Mouse (Mus musculus) midbrain, embryonic 15.5 days (tissue): ENCODE measurements at regions not wholly inside any gene's neighbourhood (a gene's known extent, or its start where the extent isn't known, plus 50 kb on each side); places are given as distances from the start of the nearest gene placed in this dataset.

Experiments used
- ATAC-seq: fragments of 200-750 bp; cut with Nextera tagmentation; replicated peaks from 2 replicates; pipeline ENCODE4 v1.8.0; 2017; ENCODE audit warnings: moderate TSS enrichment
- H3K27ac ChIP-seq: fragments of 300-500 bp; sonication (generic); 2 replicates; pipeline ENCODE4 v1.5.1; 2015; ENCODE audit warnings: mild to moderate bottlenecking, inconsistent platforms
- H3K27me3 ChIP-seq: fragments of 300-500 bp; sonication (generic); replicated peaks from 2 replicates; pipeline ENCODE4 v1.6.1; 2015; ENCODE audit warnings: inconsistent platforms
- H3K36me3 ChIP-seq: fragments of 300-500 bp; sonication (generic); replicated peaks from 2 replicates; pipeline ENCODE4 v1.6.1; 2015; ENCODE audit warnings: inconsistent platforms
- H3K4me1 ChIP-seq: fragments of 300-500 bp; sonication (generic); 2 replicates; pipeline ENCODE4 v1.6.1; 2015; ENCODE audit warnings: inconsistent platforms
- H3K4me2 ChIP-seq: fragments of 300-500 bp; sonication (generic); 2 replicates; pipeline ENCODE4 v1.6.1; 2015; ENCODE audit warnings: inconsistent platforms, mild to moderate bottlenecking, moderate library complexity
- H3K4me3 ChIP-seq: fragments of 300-500 bp; sonication (generic); 2 replicates; pipeline ENCODE4 v1.5.1; 2015; ENCODE audit warnings: mild to moderate bottlenecking, inconsistent platforms
- H3K9ac ChIP-seq: fragments of 300-500 bp; sonication (generic); 2 replicates; pipeline ENCODE4 v1.6.1; 2015; ENCODE audit warnings: mild to moderate bottlenecking, inconsistent platforms
- H3K9me3 ChIP-seq: fragments of 300-500 bp; sonication (generic); 2 replicates; pipeline ENCODE4 v1.6.1; 2016; ENCODE audit warnings: inconsistent platforms
- WGBS: fragments of 180-500 bp; shearing (Covaris S2); methylation state at CpG from one replicate; pipeline ENCODE4 v1.1.7; 2015; ENCODE audit warnings: mixed read lengths; 5-methylcytosine and 5-hydroxymethylcytosine counted together

DNA sequence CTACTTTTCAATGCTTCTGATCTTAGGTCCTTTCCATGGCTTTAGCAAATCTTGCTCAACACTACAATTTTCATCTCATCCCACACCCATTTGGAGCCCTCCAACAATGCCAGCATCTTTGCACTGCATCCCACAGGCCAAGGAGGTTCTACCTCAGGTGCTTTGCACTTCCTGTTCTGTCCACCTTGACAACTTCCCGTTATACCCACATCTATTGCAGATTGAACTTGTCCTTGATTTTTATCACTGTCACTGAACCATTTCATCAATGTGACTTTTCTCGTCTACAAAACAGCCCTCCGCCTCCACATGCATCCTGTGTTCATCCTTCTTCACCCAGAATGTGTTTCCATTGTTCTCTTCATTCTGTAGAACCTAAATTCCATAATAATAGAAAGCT lies 150.0 kb upstream of the Btg1 start:
- no peaks in the 10 kb centered on the region for H3K9me3 ChIP-seq
- no peaks in the 10 kb centered on the region for H3K4me1 ChIP-seq
- H3K4me2 ChIP-seq, result no peak overlapping the region
- H3K36me3 ChIP-seq, result no peaks in the 10 kb centered on the region
- no peak for ATAC-seq
- H3K27me3 ChIP-seq, result no peaks in the 10 kb centered on the region
- H3K9ac ChIP-seq, result no peak overlapping the region
- no peak overlapping the region for H3K27ac ChIP-seq
- WGBS, result 91% methylated on average over 3 of the region's 3 CpGs
- no peak overlapping the region for H3K4me3 ChIP-seq

- Histone ChIP-seq H3K27ac (no peak overlapping the region), H3K36me3 (no peaks in the 10 kb centered on the region), H3K4me1 (no peaks in the 10 kb centered on the region), H3K4me3 (no peak overlapping the region), H3K4me2 (no peak overlapping the region), H3K9me3 (no peaks in the 10 kb centered on the region), H3K27me3 (no peaks in the 10 kb centered on the region), H3K9ac (no peak overlapping the region)
- no peak for ATAC-seq
- WGBS, result 84% methylated on average over 4 of the region's 4 CpGs
These were observed 149.1 kb upstream of the Btg1 start for GRCm38 (mm10) chr10:96467661-96468060.

DNA sequence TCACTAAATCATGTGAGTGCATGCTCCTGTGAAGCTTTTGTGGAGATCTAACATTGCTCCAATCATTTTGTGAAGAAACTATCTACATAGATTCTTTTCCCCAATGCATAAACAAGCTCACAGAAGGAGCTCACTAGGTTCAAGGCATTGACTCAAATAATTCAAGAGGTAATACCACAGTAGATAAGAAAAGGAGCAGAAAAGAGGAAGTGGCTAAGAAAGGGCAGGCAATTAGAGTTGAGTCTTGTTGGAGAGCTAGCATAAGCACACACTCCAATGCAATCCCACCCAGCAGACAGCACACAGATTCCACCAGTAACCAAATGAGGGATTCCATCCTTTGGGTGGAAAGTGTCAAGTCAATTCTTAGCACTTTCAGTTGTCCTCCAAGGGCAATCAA lies 145.3 kb upstream of the Btg1 start:
- Histone ChIP-seq H3K9me3 (no peaks in the 10 kb centered on the region), H3K4me2 (no peak overlapping the region), H3K27ac (no peak overlapping the region), H3K36me3 (no peaks in the 10 kb centered on the region), H3K4me1 (no peaks in the 10 kb centered on the region), H3K27me3 (no peaks in the 10 kb centered on the region), H3K9ac (no peak overlapping the region), H3K4me3 (no peak overlapping the region)
- ATAC-seq, result no peak

- H3K27me3 ChIP-seq, result no peaks in the 10 kb centered on the region
- no peaks in the 10 kb centered on the region for H3K36me3 ChIP-seq
- no peak overlapping the region for H3K4me2 ChIP-seq
- no peak overlapping the region for H3K4me3 ChIP-seq
- no peak for ATAC-seq
- no peak overlapping the region for H3K9ac ChIP-seq
- H3K9me3 ChIP-seq, result no peaks in the 10 kb centered on the region
- WGBS, result 67% methylated on average over 12 of the region's 12 CpGs
- H3K4me1 ChIP-seq, result peaks cover 4% of the 10 kb centered on the region; the same call in 1 of the 2 replicates
- H3K27ac ChIP-seq, result no peak overlapping the region
These were observed 137.5 kb upstream of the Btg1 start for GRCm38 (mm10) chr10:96479350-96479749.

GRCm38 (mm10) chr10:96479786-96480185 lies 137.0 kb upstream of the Btg1 start:
- H3K27ac ChIP-seq, result peak overlapping the region; percentile 16; the same call in 1 of the 2 replicates
- no peak overlapping the region for H3K9ac ChIP-seq
- no peak overlapping the region for H3K4me3 ChIP-seq
- 65% methylated on average over 8 of the region's 8 CpGs for WGBS
- H3K9me3 ChIP-seq, result no peaks in the 10 kb centered on the region; the same call in 1 of the 2 replicates
- H3K27me3 ChIP-seq, result no peaks in the 10 kb centered on the region
- ATAC-seq, result no peak
- H3K4me2 ChIP-seq, result no peak overlapping the region
- peaks cover 4% of the 10 kb centered on the region; the same call in 1 of the 2 replicates for H3K4me1 ChIP-seq
- no peaks in the 10 kb centered on the region for H3K36me3 ChIP-seq

- peak; percentile 87 for ATAC-seq
- H3K4me2 ChIP-seq, result no peak overlapping the region
- H3K4me3 ChIP-seq, result no peak overlapping the region
- no peaks in the 10 kb centered on the region for H3K27me3 ChIP-seq
- peaks cover 4% of the 10 kb centered on the region; the same call in 1 of the 2 replicates for H3K4me1 ChIP-seq
- 32% methylated on average over 14 of the region's 14 CpGs for WGBS
- H3K36me3 ChIP-seq, result no peaks in the 10 kb centered on the region
- H3K9me3 ChIP-seq, result no peaks in the 10 kb centered on the region; the same call in 1 of the 2 replicates
- H3K9ac ChIP-seq, result no peak overlapping the region
- H3K27ac ChIP-seq, result peak overlapping the region; percentile 16; the same call in 1 of the 2 replicates
These were observed 136.1 kb upstream of the Btg1 start for GRCm38 (mm10) chr10:96480453-96481324.

DNA sequence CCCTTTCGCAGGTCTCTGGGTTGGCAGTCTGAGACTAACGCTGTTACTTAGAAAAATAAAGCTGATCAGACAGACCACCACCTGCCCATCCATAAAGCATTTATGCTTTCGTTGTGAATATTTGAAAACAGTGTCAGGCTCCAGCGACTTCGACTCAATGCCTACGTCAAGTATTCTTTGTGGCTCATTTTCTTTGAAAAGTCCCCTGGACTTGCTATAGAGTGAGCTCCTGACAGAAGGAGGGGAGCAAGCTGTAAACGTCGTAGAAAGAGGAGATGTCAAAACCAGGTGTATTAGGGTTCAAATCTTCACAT lies 135.5 kb upstream of the Btg1 start:
- no peak for ATAC-seq
- no peak overlapping the region for H3K4me2 ChIP-seq
- H3K27ac ChIP-seq, result no peak overlapping the region
- no peak overlapping the region for H3K9ac ChIP-seq
- peaks cover 4% of the 10 kb centered on the region; the same call in 1 of the 2 replicates for H3K4me1 ChIP-seq
- no peaks in the 10 kb centered on the region; the same call in 1 of the 2 replicates for H3K9me3 ChIP-seq
- no peaks in the 10 kb centered on the region for H3K27me3 ChIP-seq
- no peaks in the 10 kb centered on the region for H3K36me3 ChIP-seq
- H3K4me3 ChIP-seq, result no peak overlapping the region
- WGBS, result 55% methylated on average over 8 of the region's 8 CpGs

DNA sequence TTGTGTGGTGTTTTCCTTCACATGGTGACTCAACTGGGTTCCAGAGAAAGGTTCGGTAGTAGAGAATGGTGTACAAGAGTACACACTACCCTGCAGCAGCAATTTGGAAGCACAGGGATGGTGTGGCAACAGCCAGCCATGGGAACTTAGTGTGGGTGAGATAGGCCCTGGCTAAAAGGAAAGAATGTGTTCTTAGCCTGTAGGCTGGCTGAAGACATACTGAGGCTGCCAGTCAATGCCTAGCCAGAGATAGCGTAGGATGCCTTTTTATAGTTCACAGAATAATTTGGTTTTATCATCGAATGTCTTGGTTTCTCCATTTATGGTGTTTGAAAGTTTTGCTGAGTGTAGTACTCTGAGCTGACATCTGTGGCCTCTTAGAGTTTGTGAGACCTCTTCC lies 130.1 kb upstream of the Btg1 start:
- Histone ChIP-seq H3K27ac (no peak overlapping the region), H3K36me3 (no peaks in the 10 kb centered on the region), H3K4me2 (no peak overlapping the region), H3K4me3 (no peak overlapping the region), H3K9me3 (no peaks in the 10 kb centered on the region; the same call in 1 of the 2 replicates), H3K27me3 (no peaks in the 10 kb centered on the region), H3K4me1 (no peaks in the 10 kb centered on the region), H3K9ac (no peak overlapping the region)
- 99% methylated on average over 3 of the region's 3 CpGs for WGBS
- no peak for ATAC-seq

- no peaks in the 10 kb centered on the region for H3K4me1 ChIP-seq
- H3K4me3 ChIP-seq, result no peak overlapping the region
- H3K27me3 ChIP-seq, result no peaks in the 10 kb centered on the region
- H3K9me3 ChIP-seq, result no peaks in the 10 kb centered on the region
- WGBS, result 44% methylated on average over 1 of the region's 1 CpGs
- H3K4me2 ChIP-seq, result no peak overlapping the region
- no peak for ATAC-seq
- H3K9ac ChIP-seq, result no peak overlapping the region
- no peaks in the 10 kb centered on the region for H3K36me3 ChIP-seq
- H3K27ac ChIP-seq, result no peak overlapping the region
These were observed 123.1 kb upstream of the Btg1 start for GRCm38 (mm10) chr10:96493706-96494105.

DNA sequence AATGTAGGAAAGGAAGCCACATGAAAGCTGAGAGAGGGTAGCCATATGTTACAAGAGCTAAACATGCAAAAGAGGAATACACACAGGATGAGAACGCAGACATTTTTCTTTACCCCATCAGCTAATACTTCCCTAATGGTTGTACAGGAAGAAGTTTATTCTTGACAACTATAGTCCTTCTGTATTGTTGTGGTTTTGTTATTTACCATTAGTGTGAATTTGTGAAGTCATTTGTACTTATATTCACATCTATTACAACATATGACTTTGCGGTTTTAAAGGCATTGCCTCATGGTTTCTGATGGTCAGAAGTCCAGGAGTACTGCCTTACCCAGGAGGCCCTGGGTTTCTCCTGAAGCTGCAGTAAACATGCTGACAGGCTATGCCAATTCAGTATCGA lies 120.1 kb upstream of the Btg1 start:
- no peaks in the 10 kb centered on the region for H3K4me1 ChIP-seq
- no peak overlapping the region for H3K9ac ChIP-seq
- H3K4me2 ChIP-seq, result no peak overlapping the region
- H3K27me3 ChIP-seq, result no peaks in the 10 kb centered on the region
- WGBS, result 94% methylated on average over 3 of the region's 3 CpGs
- no peak overlapping the region for H3K27ac ChIP-seq
- no peaks in the 10 kb centered on the region for H3K36me3 ChIP-seq
- ATAC-seq, result no peak
- H3K9me3 ChIP-seq, result no peaks in the 10 kb centered on the region
- H3K4me3 ChIP-seq, result no peak overlapping the region

GRCm38 (mm10) chr10:96497482-96497881 lies 119.3 kb upstream of the Btg1 start:
- Histone ChIP-seq H3K4me2 (no peak overlapping the region), H3K4me3 (no peak overlapping the region), H3K36me3 (no peaks in the 10 kb centered on the region), H3K4me1 (no peaks in the 10 kb centered on the region), H3K9ac (no peak overlapping the region), H3K9me3 (no peaks in the 10 kb centered on the region), H3K27me3 (no peaks in the 10 kb centered on the region), H3K27ac (no peak overlapping the region)
- no peak for ATAC-seq
- WGBS, result 98% methylated on average over 7 of the region's 7 CpGs

DNA sequence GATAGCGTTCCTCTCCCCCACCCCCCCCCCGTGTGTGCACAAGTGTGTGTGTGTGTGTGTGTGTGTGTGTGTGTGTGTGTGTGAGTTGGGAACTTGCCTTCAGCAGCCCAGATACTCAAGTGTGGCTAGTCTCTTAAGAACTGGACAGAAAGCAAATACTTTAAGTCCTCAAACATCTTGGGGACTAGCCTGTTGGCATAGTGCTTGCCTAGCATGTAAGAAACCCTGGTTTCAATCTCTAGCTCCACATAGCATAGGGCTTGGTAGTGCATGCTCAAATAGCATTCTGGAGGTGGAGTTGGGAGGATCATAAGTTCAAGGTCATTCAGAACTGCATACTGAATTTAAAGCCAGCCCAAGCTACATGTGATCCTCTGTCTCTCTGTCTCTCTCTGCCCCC lies 117.5 kb upstream of the Btg1 start:
- Histone ChIP-seq H3K4me2 (no peak overlapping the region), H3K4me3 (no peak overlapping the region), H3K36me3 (no peaks in the 10 kb centered on the region), H3K9ac (no peak overlapping the region), H3K27me3 (no peaks in the 10 kb centered on the region), H3K9me3 (no peaks in the 10 kb centered on the region), H3K4me1 (no peaks in the 10 kb centered on the region), H3K27ac (no peak overlapping the region)
- ATAC-seq, result no peak
- WGBS, result 88% methylated on average over 2 of the region's 2 CpGs

GRCm38 (mm10) chr10:96502090-96502728 lies 114.6 kb upstream of the Btg1 start:
- no peak for ATAC-seq

More at GRCm38 (mm10) chr10:96502090-96502728, 114.6 kb upstream of the Btg1 start:
- Histone ChIP-seq H3K9ac (no peak overlapping the region), H3K27ac (no peak overlapping the region), H3K9me3 (no peaks in the 10 kb centered on the region), H3K36me3 (no peaks in the 10 kb centered on the region), H3K4me2 (no peak overlapping the region), H3K4me1 (no peaks in the 10 kb centered on the region), H3K4me3 (no peak overlapping the region), H3K27me3 (no peaks in the 10 kb centered on the region)
- 82% methylated on average over 4 of the region's 4 CpGs for WGBS
